Mouse (Mus musculus) left cerebral cortex, adult 9 months (tissue): ENCODE data around the gene Stac3.
A peak's percentile ranks its signal among the peaks of the same experiment; 100 is the strongest.

Experiments used
- DNase-seq, 2 experiments: peaks; one replicate each; pipeline ENCODE4 v3.0.0; 2022; ENCODE audit warnings: low spot score in 2 of 2

Stac3 gene

DNA sequence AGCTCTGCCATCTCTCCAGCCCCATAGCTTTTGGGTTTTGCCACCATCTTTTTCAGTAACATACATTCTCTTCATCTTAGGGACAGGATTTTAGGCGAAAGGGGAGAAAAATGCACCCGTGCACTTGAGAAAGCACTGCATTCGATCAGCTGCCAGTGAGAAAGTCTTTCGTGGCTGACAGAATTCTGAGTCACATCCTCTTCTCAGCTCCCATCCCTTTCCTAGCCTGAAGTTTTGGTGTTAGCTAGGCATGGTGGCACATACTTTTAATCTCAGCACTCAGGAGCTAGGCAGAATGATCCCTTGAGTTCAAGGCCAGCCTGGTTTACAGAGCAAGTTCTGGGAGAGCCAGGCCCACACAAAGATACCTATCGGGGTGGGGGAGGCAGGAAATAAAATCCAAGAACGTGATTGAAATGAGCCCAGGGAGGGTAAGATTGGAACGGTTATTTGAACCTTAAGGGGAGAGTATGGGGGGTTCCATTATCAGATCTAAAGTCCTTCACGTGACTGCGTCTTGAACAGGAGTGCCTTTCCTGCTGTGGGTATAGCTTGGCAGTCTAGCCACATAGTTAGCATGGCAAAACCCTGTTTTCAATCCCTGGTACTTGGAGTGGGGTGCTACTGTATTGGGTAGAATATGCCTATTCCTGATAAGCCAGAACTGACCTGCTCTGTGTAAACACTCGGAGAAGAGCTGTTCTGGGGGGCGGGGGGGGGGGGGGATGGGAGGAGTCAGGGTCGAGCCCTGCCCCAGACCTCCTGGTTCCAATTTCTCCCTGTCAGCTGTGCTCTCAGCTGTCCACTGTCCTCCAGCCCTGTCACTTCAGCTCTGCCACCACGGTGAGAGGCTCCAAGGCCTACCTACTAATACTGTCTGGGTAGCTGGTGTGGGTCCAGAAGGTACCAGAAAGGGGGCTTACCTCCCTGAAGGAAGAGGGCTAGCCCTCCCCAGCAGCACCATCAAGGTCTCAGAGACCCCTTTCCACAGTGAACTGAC, at the start of gene Stac3:
Stac3 (plus strand) TSS at position 793 of the 1,000 bp plus-strand sequence.
- DNase-seq: no peak

GRCm38 (mm10) chr10:127453701-127454100, 47.8 kb upstream of the Stac3 start:
- no peak for DNase-seq

GRCm38 (mm10) chr10:127462411-127463096, 38.9 kb upstream of the Stac3 start:
- peak; percentile 36 to 52 for DNase-seq

GRCm38 (mm10) chr10:127471281-127471988, 30.1 kb upstream of the Stac3 start:
- no peak for DNase-seq

GRCm38 (mm10) chr10:127472722-127473121, 28.8 kb upstream of the Stac3 start:
- DNase-seq: no peak

- DNase-seq: no peak
Observed at GRCm38 (mm10) chr10:127475175-127475574, 26.3 kb upstream of the Stac3 start.

DNA sequence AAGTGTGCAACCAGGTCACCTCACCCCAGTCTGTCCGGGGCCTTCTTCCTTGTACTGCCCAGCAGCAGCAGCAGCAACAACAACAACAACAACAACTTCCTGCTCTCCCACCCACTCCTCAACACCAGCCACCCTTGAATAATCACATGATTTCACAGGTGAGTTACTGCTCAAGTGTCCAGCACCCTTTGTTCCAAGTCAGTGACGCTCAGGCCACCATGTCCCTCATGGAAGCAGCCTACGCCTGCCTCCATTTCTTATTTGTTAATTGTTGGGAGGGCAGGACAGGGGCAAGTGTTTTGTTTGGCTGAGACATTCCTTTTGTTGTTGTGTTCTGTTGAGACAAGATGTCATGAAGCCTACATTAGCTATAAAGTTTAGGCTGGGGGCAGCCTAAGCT, 24.9 kb upstream of the Stac3 start:
- DNase-seq: no peak

GRCm38 (mm10) chr10:127477301-127477700, 24.2 kb upstream of the Stac3 start:
- no peak for DNase-seq

- DNase-seq: peak in 1 of 2 experiments; percentile 53
Observed at GRCm38 (mm10) chr10:127479131-127479530, 22.4 kb upstream of the Stac3 start.

- DNase-seq: peak in 1 of 2 experiments; percentile 74
Observed at GRCm38 (mm10) chr10:127480833-127481813, 20.4 kb upstream of the Stac3 start.

DNA sequence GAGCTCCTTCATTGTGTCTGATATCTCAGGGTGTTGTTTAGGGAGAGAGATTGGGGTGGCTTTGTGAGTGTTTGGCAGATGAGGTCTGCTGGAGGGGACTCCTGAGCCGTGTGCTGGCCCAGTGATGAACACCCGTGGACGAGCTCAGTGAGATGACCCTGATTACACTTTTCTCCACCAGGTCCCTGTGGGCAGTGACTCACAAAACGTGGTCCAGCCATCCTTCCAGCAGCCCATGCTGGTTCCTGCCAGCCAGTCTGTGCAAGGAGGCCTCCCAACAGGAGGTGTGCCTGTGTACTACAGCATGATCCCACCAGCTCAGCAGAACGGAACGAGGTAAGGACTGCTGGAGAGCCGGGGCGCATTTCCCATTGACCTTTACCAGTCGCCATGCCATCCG, 16.3 kb upstream of the Stac3 start:
- DNase-seq: no peak

DNA sequence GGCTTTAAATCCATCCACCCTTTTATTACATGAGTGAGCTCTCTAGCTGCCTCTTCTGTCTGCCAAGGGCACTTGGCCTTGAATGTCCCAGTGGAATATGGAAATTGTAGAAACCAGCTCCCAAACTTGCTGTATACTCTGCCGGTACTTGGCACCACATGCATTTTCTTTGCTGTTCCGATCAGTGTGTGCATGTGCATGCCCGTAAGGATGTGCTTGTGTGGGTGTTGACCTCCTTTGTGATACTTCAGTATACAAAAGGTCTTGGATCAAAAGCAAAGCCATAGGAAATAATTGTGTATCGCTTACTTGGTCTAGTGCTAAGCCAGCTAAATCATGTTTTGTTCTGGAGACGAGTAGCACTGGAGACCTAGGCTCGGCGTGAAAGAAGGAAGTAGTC, 12.6 kb upstream of the Stac3 start:
- DNase-seq: no peak

- DNase-seq: no peak
Observed at GRCm38 (mm10) chr10:127490160-127491127, 11.0 kb upstream of the Stac3 start.

DNA sequence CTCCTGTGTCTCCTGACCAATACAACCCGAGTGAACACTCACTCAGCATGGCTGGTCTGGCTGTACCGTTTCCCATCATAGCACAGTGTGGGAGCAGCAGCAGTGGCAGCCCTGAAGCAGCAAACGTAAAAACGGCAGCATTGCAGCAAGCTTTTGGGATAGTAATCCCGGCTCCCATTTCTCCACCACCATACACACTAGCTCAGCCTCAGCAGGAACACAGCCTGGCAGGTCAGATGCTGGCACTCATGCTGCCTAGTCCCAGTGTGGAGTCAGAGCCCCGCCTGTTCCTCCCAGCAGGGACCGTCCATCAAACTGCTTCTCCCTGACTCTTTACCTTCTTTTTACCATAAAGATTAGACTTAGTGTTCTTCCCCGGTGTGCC, 10.4 kb upstream of the Stac3 start:
- DNase-seq: no peak

DNA sequence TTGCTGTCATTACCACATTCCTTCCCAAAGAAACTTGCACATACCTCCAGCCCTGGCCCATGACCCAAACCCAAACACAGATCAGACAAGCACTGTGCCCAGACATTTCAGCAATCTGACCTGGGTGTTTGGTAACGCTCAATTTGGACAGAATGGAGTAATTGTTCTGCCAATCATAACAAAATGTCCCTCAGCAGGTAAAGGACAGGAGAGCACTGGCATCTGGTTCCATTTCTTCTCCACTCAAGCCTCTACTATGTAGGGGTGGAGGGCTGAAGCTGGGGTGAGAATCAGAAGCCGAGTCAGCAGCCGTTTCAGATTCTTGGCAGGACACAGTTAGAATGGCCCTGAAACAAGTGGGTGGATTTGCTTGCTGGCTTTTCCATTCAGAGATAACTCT, 9.4 kb upstream of the Stac3 start:
- DNase-seq: no peak

GRCm38 (mm10) chr10:127496156-127496555, 5.3 kb upstream of the Stac3 start:
- DNase-seq: no peak

DNA sequence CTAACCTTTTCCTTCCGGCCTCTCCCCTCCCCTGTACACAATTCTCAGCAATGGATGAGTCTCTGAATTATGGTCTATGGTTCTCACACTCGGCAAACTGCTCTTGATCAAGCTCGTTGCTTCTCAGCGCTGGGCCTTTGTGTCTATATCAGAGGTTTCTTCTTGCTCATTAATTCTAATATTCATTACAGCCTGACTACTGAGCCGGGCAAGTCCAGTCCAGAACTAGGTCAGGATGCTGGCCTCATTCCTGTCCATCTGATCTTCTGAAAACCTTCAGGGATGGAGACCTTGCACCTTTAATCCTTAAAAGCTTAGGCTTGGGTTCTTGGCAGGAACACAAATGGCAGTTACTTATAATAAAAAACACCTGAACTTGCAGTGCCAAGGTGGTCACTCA, 2.0 kb upstream of the Stac3 start:
- no peak for DNase-seq

GRCm38 (mm10) chr10:127500042-127500441, 1.4 kb upstream of the Stac3 start:
- no peak for DNase-seq

DNA sequence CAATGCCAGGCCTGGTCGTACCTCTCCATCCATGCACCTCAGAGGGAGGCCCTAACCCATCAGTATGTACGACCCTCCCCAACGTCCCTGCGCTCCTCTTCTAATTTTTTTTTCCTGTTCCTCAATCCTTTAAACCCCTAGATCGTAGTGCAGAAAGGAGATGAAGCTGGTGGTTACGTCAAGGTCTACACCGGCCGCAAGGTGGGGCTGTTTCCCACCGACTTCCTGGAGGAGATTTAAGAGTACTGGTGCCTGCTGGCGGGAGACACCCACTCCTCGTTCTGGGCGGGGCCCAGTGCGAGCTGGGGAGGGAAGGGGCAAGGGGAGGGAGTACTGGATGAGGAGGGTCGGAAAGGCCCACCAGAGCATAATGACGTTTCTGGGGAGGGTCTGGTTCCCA, 6.8 kb downstream of the Stac3 start:
- DNase-seq: peak in 1 of 2 experiments; percentile 74
